Mouse (Mus musculus) ES-Bruce4 (cell line): ENCODE data around the gene Cryaa.

ENCODE experiments used
- CTCF ChIP-seq: IDR thresholded peaks from one replicate; pipeline ENCODE4 v1.8.1; 2011; ENCODE audit warnings: low read depth, low read length
- EP300 ChIP-seq: IDR thresholded peaks from 2 replicates; pipeline ENCODE4 v1.6.1; 2011; ENCODE audit warnings: low read depth, low read length; ENCODE audit not compliant: insufficient read depth
- POLR2A ChIP-seq: IDR thresholded peaks from one replicate; pipeline ENCODE4 v1.8.1; 2011; ENCODE audit warnings: low read length; ENCODE audit not compliant: insufficient read depth

- no peak for TF ChIP-seq CTCF
- TF ChIP-seq POLR2A = no peak
- no peak for TF ChIP-seq EP300
These were observed 8.6 kb downstream of the Cryaa start for GRCm38 (mm10) chr17:31686225-31686564.
